Mouse (Mus musculus) hindbrain, embryonic 11.5 days (tissue): ENCODE measurements around the gene Fam19a3. TPM values are rescaled to one million over a fixed set of nuclear protein-coding genes. Genes with fewer than 3 reads are reported as not detected.

Experiments used
- ATAC-seq: fragments of 200-750 bp; cut with Nextera tagmentation; 2 replicates; pipeline ENCODE4 v1.8.0; 2017; ENCODE audit warnings: mild to moderate bottlenecking, moderate TSS enrichment, moderate library complexity; ENCODE audit not compliant: low FRiP score
- DNase-seq: peaks from one replicate; pipeline ENCODE4 v3.0.0-alpha.2; 2015; ENCODE audit warnings: low spot score
- H3K27ac ChIP-seq: fragments of 300-500 bp; sonication (generic); 2 replicates; pipeline ENCODE4 v1.5.1; 2014; ENCODE audit warnings: mild to moderate bottlenecking, low read depth, low read length
- H3K27me3 ChIP-seq: fragments of 300-500 bp; sonication (generic); 2 replicates; pipeline ENCODE4 v1.6.1; 2014; ENCODE audit warnings: mild to moderate bottlenecking, low read length, moderate library complexity, mixed read lengths; ENCODE audit not compliant: control insufficient read depth, insufficient read depth
- H3K36me3 ChIP-seq: fragments of 300-500 bp; sonication (generic); 2 replicates; pipeline ENCODE4 v1.6.1; 2014; ENCODE audit warnings: mild to moderate bottlenecking, low read length, moderate library complexity, mixed read lengths; ENCODE audit not compliant: control insufficient read depth, insufficient read depth
- H3K4me1 ChIP-seq: fragments of 300-500 bp; sonication (generic); replicated peaks from 2 replicates; pipeline ENCODE4 v1.6.1; 2014; ENCODE audit warnings: low read length, mixed read lengths; ENCODE audit not compliant: control insufficient read depth, insufficient read depth
- H3K4me2 ChIP-seq: fragments of 300-500 bp; sonication (generic); replicated peaks from 2 replicates; pipeline ENCODE4 v1.6.1; 2014; ENCODE audit warnings: mild to moderate bottlenecking, low read depth, low read length
- H3K4me3 ChIP-seq: fragments of 300-500 bp; sonication (generic); 2 replicates; pipeline ENCODE4 v1.5.1; 2014; ENCODE audit warnings: low read depth, low read length
- H3K9ac ChIP-seq: fragments of 300-500 bp; sonication (generic); 2 replicates; pipeline ENCODE4 v1.6.1; 2014; ENCODE audit warnings: low read depth, low read length
- H3K9me3 ChIP-seq: fragments of 300-500 bp; sonication (generic); 2 replicates; pipeline ENCODE4 v1.6.1; 2016; ENCODE audit warnings: low read length; ENCODE audit not compliant: control insufficient read depth
- WGBS: fragments of 180-500 bp; shearing (Covaris S2); extraction: QIAGEN DNeasy Blood & Tissue Kit; methylation state at CpG from one replicate; pipeline ENCODE4 v1.1.7; 2014; 5-methylcytosine and 5-hydroxymethylcytosine counted together
- polyA plus RNA-seq: library from polyadenylated mRNA; unstranded; fragments of >200 nt; fragmentation: Nextera tagmentation; extraction: Ambion mirVana; gene quantifications from 2 replicates; pipeline ENCODE4 v1.2.1, GENCODE M21; 2014

The Fam19a3 gene
- polyA plus RNA-seq, 1 experiment from 2014 or later = 0.09 TPM

DNA sequence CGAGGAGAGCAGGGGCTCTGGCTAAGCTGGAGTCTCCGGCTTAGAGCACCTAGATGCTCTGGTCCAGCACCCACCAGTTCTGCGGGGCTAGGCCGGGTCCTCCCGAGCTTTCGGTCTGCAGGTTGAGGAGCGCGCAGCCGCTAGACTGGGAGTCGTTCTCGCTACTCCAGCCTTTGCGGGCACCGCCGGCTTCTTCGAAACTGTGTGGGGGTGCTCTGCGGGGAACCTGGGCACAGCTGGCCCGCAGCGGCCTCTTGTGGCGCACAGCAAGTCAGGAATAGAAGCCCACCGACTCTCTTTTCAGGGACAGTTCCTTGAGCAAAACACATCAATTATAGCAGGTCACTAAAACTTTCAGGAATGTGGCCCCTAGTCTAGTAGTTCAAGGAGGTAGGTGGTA, 4.3 kb downstream of the Fam19a3 start:
- WGBS = 1% methylated on average over 20 of the region's 20 CpGs
- Histone ChIP-seq H3K9me3 (no peaks in the 10 kb centered on the region), H3K4me1 (peaks cover 6% of the 10 kb centered on the region), H3K27me3 (peaks cover 67% of the 10 kb centered on the region), H3K27ac (no peak overlapping the region), H3K36me3 (no peaks in the 10 kb centered on the region), H3K4me3 (peak overlapping the region; percentile 18; the same call in 1 of the 2 replicates), H3K4me2 (peak overlapping the region; percentile 53), H3K9ac (0 out of 2 replicates have a peak overlapping the region, but pooled peaks have one; percentile 12)
- ATAC-seq (no peak; the same call in 1 of the 2 replicates), DNase-seq (peak; percentile 70)

DNA sequence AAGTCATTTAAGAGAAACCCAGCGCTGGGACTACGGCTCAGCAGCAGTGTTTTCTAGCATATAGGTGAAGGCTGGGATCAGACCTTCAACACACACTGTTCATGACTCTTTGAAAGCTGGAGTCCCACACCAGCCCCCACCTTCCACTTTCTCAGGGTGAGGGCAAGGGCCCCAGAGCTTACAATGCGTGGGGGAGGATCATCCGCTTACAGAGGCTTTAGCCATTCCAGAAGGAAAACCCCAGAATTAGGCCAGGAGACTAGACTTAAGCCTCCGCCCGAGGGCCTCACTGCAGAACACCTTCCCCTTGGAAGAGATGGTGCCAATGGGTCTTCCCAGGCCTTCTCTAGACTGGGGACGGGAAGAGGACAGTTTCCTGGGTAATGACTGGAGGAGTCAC, 8.3 kb downstream of the Fam19a3 start:
- no peaks in the 10 kb centered on the region for H3K9me3 ChIP-seq
- H3K9ac ChIP-seq = no peak overlapping the region
- 80% methylated on average over 7 of the region's 7 CpGs for WGBS
- no peak for ATAC-seq
- no peak overlapping the region for H3K4me3 ChIP-seq
- no peak overlapping the region for H3K27ac ChIP-seq
- DNase-seq = no peak
- no peak overlapping the region for H3K4me2 ChIP-seq
- no peaks in the 10 kb centered on the region for H3K36me3 ChIP-seq
- no peaks in the 10 kb centered on the region for H3K4me1 ChIP-seq
- H3K27me3 ChIP-seq = peaks cover 29% of the 10 kb centered on the region

DNA sequence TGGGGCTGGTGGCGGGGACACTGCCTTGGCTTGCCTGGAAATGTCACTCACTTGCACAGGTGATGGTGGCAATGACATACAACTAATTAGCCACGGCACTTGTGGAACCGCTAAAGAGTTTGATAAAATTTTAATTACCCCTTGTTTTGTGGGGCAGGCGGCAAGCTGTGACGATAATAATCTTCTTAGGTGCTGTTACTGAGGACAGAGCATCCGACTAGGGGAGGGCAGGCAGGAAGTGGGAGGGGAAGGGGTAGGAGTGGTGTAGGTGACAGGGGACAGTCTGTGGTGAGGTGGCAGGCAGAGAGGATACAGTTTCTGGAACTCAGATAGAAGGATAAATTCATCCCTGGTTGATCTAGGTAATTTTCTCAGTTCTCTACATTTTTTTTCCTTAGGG, 10.2 kb downstream of the Fam19a3 start:
- WGBS = 70% methylated on average over 6 of the region's 6 CpGs
- no peaks in the 10 kb centered on the region for H3K4me1 ChIP-seq
- H3K9me3 ChIP-seq = no peaks in the 10 kb centered on the region
- H3K27me3 ChIP-seq = peaks cover 12% of the 10 kb centered on the region
- no peak overlapping the region for H3K4me2 ChIP-seq
- no peak for ATAC-seq
- H3K36me3 ChIP-seq = no peaks in the 10 kb centered on the region
- no peak overlapping the region for H3K4me3 ChIP-seq
- no peak overlapping the region for H3K27ac ChIP-seq
- H3K9ac ChIP-seq = no peak overlapping the region
- no peak for DNase-seq

DNA sequence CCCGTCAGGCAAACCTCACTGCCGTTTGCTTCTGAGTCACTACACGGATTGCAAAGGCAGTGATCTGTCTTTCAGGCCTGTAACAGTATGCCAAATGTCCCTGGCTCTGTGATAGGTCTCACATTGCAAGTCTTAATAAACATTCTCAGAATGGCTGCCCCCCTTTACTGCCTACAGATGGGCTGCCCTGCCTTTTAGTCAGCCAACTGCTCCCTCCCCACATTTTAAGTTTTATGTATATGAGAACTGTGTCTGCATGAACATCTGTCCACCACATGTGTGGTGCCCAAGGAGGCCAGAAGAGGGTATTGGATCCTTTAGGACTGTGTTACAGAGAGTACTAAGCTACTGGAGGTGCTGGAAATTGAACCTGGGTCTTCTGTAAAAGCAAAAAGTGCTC, 10.7 kb downstream of the Fam19a3 start:
- no peak for DNase-seq
- H3K4me1 ChIP-seq = no peaks in the 10 kb centered on the region
- 61% methylated on average over 3 of the region's 3 CpGs for WGBS
- no peak overlapping the region for H3K4me3 ChIP-seq
- H3K9ac ChIP-seq = no peak overlapping the region
- H3K36me3 ChIP-seq = no peaks in the 10 kb centered on the region
- H3K27ac ChIP-seq = no peak overlapping the region
- H3K4me2 ChIP-seq = no peak overlapping the region
- H3K9me3 ChIP-seq = no peaks in the 10 kb centered on the region
- peaks cover 8% of the 10 kb centered on the region for H3K27me3 ChIP-seq
- ATAC-seq = no peak

DNA sequence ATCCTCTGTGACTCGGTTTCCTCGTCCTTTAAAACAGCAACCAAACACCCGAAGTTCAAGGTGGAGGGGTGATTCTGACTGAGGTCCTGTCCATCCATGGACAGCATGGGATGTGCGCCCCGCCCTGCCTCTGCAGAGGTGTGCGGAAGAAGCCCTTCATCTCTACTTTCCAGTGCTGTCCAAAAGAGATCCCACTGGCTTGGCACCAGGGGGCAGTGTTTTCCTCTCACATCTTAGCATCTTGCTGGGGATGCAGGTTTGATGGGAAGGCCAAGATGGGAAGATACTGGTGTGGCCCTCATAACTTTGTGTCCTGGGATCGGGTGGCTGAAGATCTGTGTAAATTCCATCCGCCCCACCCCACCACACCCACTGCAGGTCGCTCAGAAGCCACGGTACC, 11.6 kb downstream of the Fam19a3 start:
- H3K27me3 ChIP-seq = peaks cover 3% of the 10 kb centered on the region; the same call in 1 of the 2 replicates
- DNase-seq = peak; percentile 49
- no peaks in the 10 kb centered on the region for H3K4me1 ChIP-seq
- 59% methylated on average over 10 of the region's 10 CpGs for WGBS
- no peaks in the 10 kb centered on the region for H3K36me3 ChIP-seq
- H3K9me3 ChIP-seq = no peaks in the 10 kb centered on the region
- H3K4me3 ChIP-seq = no peak overlapping the region
- no peak overlapping the region for H3K9ac ChIP-seq
- ATAC-seq = no peak
- no peak overlapping the region for H3K27ac ChIP-seq
- H3K4me2 ChIP-seq = no peak overlapping the region

DNA sequence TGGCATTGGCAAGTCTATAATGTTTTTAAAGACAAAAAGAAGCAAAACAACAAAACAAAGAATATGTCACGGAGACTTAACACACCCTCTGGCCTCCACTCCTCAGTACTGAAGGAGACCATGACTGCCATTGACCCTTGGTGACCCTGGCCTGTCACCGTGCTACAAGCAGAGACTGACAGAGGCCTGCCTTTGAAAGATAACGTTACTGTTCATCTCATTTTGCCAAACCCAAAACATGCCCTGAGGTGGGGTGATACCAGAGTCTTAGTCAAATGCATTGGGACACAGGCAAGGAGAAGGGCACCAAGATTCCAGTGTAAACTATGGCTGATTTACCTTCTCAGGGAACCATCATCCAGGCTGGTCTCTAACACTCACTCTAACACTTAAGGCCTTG, 12.5 kb downstream of the Fam19a3 start:
- Histone ChIP-seq H3K27ac (no peak overlapping the region), H3K4me2 (no peak overlapping the region), H3K4me1 (no peaks in the 10 kb centered on the region), H3K36me3 (no peaks in the 10 kb centered on the region), H3K4me3 (no peak overlapping the region), H3K27me3 (peaks cover 3% of the 10 kb centered on the region; the same call in 1 of the 2 replicates), H3K9ac (no peak overlapping the region), H3K9me3 (no peaks in the 10 kb centered on the region)
- ATAC-seq (no peak), DNase-seq (no peak)
- 19% methylated on average over 3 of the region's 3 CpGs for WGBS

DNA sequence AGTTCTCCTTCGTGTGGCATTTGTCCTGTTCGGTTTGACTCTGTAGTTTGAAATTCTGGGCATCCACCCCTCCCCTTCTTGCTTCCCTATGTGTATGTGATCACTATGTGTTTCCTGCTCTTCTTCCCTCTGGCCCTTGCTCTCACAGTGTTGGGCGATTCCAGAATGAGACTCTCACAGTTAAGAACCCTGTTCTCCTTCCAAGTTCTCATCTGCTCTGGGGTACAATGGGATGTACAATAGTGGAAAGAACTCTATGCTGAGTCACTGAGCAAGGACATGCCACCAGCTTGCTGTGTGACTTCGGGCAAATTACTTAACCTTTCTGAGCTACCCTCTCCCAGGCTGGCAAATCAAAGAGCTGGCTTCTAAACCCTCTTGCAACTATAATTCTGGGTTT, 13.9 kb downstream of the Fam19a3 start:
- 83% methylated on average over 4 of the region's 4 CpGs for WGBS
- ATAC-seq = no peak

DNA sequence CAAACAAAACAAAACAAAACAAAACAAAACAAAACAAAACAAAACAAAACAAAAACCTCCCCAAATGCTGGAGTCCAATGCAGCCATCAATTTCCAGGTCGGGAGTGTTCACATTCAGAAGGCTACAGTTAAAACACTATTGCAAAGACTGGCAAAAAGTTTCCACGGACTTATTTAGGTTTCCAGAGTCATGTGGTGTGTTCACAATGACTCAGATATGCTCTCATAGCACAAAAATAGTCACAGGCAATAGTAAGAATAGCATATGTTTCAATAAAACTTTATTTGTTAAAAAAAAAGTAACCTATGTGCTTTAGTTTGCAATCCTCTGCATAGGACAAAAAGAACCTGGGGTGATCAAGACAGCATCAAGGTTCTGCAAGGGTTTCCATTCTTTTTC, 14.5 kb downstream of the Fam19a3 start:
- ATAC-seq = no peak
- WGBS = 61% methylated on average over 2 of the region's 2 CpGs

More for the DNA sequence above, 13.9 kb downstream of the Fam19a3 start:
- Histone ChIP-seq H3K36me3 (no peaks in the 10 kb centered on the region), H3K4me1 (no peaks in the 10 kb centered on the region), H3K27ac (no peak overlapping the region), H3K27me3 (peaks cover 3% of the 10 kb centered on the region; the same call in 1 of the 2 replicates), H3K9ac (no peak overlapping the region), H3K4me2 (no peak overlapping the region), H3K4me3 (no peak overlapping the region), H3K9me3 (no peaks in the 10 kb centered on the region)
- DNase-seq = no peak

DNA sequence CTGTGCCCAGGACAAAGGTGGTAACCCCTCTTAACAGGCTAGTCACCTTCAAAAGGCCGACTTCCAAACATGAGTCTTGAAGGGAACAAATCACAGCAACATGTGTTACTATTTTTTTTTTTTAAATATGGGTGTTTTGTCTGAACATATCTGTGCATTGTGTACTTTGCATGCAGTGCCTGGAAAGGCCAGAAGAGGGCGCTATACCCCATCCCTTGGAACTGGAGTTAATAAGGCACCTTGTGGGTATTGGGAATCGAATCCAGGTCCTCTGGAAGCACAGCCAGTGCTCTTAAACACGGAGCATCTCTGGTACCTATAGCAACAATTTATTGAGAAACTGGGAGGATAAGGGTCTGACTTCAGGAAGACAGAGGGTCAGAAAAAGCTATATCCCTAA, 16.6 kb downstream of the Fam19a3 start:
- peaks cover 3% of the 10 kb centered on the region for H3K27me3 ChIP-seq
- DNase-seq = peak; percentile 49

More for the DNA sequence above, 14.5 kb downstream of the Fam19a3 start:
- no peak overlapping the region for H3K4me2 ChIP-seq
- peaks cover under 1% of the 10 kb centered on the region; the same call in 1 of the 2 replicates for H3K27me3 ChIP-seq
- no peak for DNase-seq
- H3K4me3 ChIP-seq = no peak overlapping the region
- H3K36me3 ChIP-seq = no peaks in the 10 kb centered on the region
- H3K9ac ChIP-seq = no peak overlapping the region
- no peak overlapping the region for H3K27ac ChIP-seq
- H3K4me1 ChIP-seq = no peaks in the 10 kb centered on the region
- no peaks in the 10 kb centered on the region for H3K9me3 ChIP-seq

More for the DNA sequence above, 16.6 kb downstream of the Fam19a3 start:
- H3K4me1 ChIP-seq = no peaks in the 10 kb centered on the region
- H3K27ac ChIP-seq = no peak overlapping the region
- no peak overlapping the region for H3K4me3 ChIP-seq
- 22% methylated on average over 4 of the region's 4 CpGs for WGBS
- H3K9me3 ChIP-seq = no peaks in the 10 kb centered on the region
- no peak overlapping the region for H3K4me2 ChIP-seq
- ATAC-seq = no peak
- no peak overlapping the region for H3K9ac ChIP-seq
- H3K36me3 ChIP-seq = no peaks in the 10 kb centered on the region
